Mouse (Mus musculus) NIH3T3 (cell line): Measurements from ENCODE around the gene Olfr1031.
"Not testable (repeated sequence)": the region's sequence is repeated elsewhere in the genome, so short reads cannot be mapped to it uniquely, and the experiment has no call there.

Experiments used
- DNase-seq: peaks from one replicate; pipeline ENCODE4 v3.0.0-alpha.2; 2012; ENCODE audit warnings: low read depth

Olfr1031 gene

DNA sequence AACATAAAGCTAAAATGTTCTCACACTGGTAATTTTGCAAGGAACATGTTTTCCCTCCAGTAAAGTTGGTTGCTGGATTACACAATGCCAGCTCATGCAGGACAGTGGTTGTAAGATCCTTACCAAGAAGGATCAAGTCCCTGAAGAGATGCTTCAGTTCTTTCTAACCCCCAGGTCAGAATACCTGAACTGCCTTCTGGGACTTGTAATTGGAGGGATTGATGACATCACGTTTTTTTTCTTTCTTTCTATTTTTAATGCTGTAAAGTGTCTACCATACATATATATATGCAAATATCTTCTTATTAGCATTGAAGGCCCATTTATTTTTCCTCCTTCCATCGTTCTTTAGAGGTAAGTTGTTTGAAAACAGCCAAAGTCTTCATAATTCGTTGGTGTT is at the start of gene Olfr1031:
Gene Olfr1031 (plus strand): TSS at position 301 of the 400 bp plus-strand sequence.
- DNase-seq = no peak

DNA sequence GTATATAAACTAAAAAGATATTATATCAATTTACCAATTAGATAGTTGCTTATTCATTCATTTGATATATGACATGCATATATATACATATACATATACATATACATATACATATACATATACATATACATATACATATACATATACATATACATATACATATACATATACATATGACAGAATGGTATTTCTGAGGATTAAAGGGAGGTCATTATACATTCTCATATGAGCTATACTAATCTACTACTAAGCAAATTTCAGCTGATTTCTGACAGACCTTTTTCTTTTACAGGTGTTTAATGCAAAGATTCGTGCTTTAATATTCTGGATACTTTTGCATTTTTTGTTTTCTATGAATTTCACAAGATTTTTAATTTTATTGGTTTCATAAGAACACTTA is 40.0 kb upstream of the Olfr1031 start, which contains the start of gene Olfr1028:
Gene Olfr1028 (plus strand): TSS at position 301 of the 400 bp plus-strand sequence.
- no peak for DNase-seq

DNA sequence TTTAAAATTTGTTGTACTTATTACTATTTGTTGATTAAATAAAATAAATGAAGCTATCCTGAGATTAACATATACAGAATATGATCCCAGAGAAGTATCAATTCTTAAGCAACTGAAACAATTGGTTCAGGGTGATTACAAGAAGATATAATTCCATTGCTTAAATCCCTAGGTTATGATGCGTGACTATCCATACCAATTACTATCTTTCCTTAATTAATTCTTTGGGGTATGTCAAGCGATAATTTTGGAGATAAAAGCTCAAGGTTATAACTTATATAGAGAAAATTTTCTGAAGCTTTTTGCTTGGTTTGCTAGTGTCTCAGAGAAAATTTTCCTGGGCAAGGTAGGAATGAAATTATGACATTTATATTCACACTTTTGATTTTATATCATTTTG is 16.5 kb upstream of the Olfr1031 start, which contains the start of gene Olfr1029:
Gene Olfr1029 (plus strand): TSS at position 301 of the 400 bp plus-strand sequence.
- no peak for DNase-seq

DNA sequence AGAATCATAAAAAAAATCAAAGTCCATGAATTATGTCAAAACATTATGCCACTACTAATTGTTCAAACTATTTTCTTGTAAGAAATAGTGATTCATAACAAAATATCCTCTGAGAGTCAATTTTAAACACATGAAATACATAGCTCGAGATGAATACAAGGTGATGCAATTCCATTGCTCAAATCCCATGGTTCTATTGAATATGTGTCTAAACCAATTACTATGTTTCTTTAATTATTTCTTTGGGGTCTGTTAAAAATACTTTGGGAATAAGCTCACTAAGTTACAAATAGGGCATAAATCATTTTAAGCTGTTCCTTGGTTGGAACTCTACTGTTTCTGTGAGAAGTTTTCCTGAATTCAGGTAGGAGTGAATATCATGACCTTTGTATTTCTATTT is 11.1 kb upstream of the Olfr1031 start, which contains the start of gene Olfr1030:
Gene Olfr1030 (plus strand): TSS at position 301 of the 400 bp plus-strand sequence.
- DNase-seq = no peak

DNA sequence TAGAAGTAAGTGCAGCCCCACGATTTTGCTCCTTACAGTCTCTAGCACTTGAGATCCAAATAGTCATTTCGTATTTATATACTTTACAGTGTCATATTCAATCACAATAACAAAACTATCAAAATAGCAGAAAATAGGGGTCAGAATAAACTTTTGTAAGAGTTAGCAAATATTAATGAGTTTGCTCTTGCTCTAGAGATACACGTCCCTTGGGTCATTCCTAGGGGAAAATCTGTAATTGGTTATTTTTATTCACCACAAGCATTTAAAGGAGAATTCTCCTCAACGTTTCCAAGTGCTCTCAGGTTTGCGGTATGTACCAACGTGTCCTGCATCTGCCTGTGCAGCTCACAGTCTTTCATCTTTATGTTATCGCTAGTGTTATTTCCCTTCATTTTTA is 15.1 kb downstream of the Olfr1031 start, which contains the start of gene Olfr1032:
Gene Olfr1032 (plus strand): TSS at position 301 of the 400 bp plus-strand sequence.
- no peak for DNase-seq

DNA sequence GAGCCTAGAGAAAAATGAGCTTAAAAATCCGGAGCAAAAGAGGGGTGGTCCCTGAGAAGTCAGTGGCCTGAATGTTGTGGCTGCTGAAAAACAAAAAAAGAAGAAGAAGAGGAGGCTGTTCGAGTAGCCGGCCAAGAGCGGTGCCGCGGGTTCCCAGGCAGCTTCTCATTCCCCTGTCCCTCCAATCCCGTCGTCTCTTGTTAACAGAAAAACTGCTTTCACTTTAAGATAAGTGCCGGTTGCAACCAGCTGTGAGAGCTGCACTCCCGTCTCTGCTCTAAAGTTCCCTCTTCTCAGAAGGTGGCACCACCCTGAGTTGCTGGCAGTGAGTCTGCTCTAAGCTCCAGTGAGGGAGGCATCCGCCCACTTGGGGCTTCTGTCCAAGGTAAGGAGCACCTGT is 30.3 kb downstream of the Olfr1031 start, which contains the start of gene Olfr1033:
Gene Olfr1033 (plus strand): TSS at position 228 of the 400 bp plus-strand sequence.
- DNase-seq = not testable (repeated sequence)

DNA sequence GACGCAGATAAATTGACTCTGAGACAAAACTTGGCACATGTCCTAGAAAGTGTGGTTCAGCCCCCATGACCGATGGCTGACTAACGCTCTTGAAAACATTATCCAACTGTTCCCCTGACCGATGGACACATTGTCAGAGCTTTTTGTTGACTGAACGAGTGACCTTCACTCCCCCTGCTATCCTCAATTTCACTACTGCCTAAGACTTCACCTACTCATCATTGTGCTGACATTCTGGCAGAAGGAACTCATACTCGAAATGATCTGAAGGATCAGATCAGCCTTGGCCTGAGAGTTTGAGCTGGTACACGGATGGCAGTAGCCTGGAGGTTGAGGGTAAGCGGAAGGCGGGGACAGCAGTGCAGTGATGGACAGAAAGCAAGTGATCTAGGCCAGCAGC is 31.4 kb downstream of the Olfr1031 start:
- DNase-seq = not testable (repeated sequence)
